Mouse (Mus musculus) erythroblast, adult 5-6 weeks (primary cell): Measurements from ENCODE around the gene Gga2. TPM values are rescaled to one million over a fixed set of nuclear protein-coding genes. Genes with fewer than 3 reads are reported as not detected.

Experiments used
- ATAC-seq: replicated peaks from 2 replicates; pipeline ENCODE4 v1.8.0; 2016; ENCODE audit warnings: moderate number of reproducible peaks, mild to moderate bottlenecking, moderate TSS enrichment, inconsistent platforms; ENCODE audit not compliant: poor library complexity, low FRiP score, severe bottlenecking
- total RNA-seq, 2 experiments: library from RNA; stranded (forward) in 1 of 2; stranded (reverse) in 1 of 2; fragments of 150-400 nt in 1 of 2; fragments of 200-764, 138-1000 nt in 1 of 2; gene quantifications; 2 replicates each; pipeline versions ENCODE4 v1.2.3 to v1.2.4; 2015 to 2017; ENCODE audit warnings: low replicate concordance in 2 of 2

Gene Gga2
- total RNA-seq, 2 experiments from 2014 or later, result 3.2 to 5.4 TPM

GRCm38 (mm10) chr7:121941016-121941415 lies 80.0 kb downstream of the Gga2 start:
- no peak for ATAC-seq

GRCm38 (mm10) chr7:121939729-121940128 lies 81.3 kb downstream of the Gga2 start:
- no peak for ATAC-seq

GRCm38 (mm10) chr7:121939244-121939643 lies 81.8 kb downstream of the Gga2 start:
- ATAC-seq, result no peak

- ATAC-seq, result no peak
Observed at GRCm38 (mm10) chr7:121938124-121938891, 82.7 kb downstream of the Gga2 start.

GRCm38 (mm10) chr7:121936861-121937630 lies 84.0 kb downstream of the Gga2 start:
- ATAC-seq, result no peak

Other genes starting within 250 kb of the Gga2 start
- not detected in 2 replicates for gene Scnn1b, start 156.2 kb downstream of the Gga2 start, total RNA-seq (2015; ENCODE audit: low replicate concordance)
- gene Scnn1b, start 156.2 kb downstream of the Gga2 start, total RNA-seq (2017; ENCODE audit: low replicate concordance), result not detected in 2 replicates
- gene Cog7, start 39.5 kb downstream of the Gga2 start, total RNA-seq (2015; ENCODE audit: low replicate concordance), result 0.19 and 4.4 TPM in 2 replicates
- gene Cog7, start 39.5 kb downstream of the Gga2 start, total RNA-seq (2017; ENCODE audit: low replicate concordance), result 2.5 and 4.2 TPM in 2 replicates
- 6.7 and 9.8 TPM in 2 replicates for gene Ubfd1, start 46.0 kb upstream of the Gga2 start, total RNA-seq (2015; ENCODE audit: low replicate concordance)
- 5.5 and 7.7 TPM in 2 replicates for gene Ubfd1, start 46.0 kb upstream of the Gga2 start, total RNA-seq (2017; ENCODE audit: low replicate concordance)
- 0.42 TPM in 1 of 2 replicates, not detected in the other for gene Ears2, start 46.0 kb upstream of the Gga2 start, total RNA-seq (2015; ENCODE audit: low replicate concordance)
- gene Ears2, start 46.0 kb upstream of the Gga2 start, total RNA-seq (2017; ENCODE audit: low replicate concordance), result 0.43 and 0.56 TPM in 2 replicates
- 69.2 and 72.3 TPM in 2 replicates for gene Ndufab1, start 80.7 kb upstream of the Gga2 start, total RNA-seq (2015; ENCODE audit: low replicate concordance)
- 16.9 and 27.0 TPM in 2 replicates for gene Ndufab1, start 80.7 kb upstream of the Gga2 start, total RNA-seq (2017; ENCODE audit: low replicate concordance)
- gene Palb2, start 111.8 kb upstream of the Gga2 start, total RNA-seq (2015; ENCODE audit: low replicate concordance), result 5.4 and 10.0 TPM in 2 replicates
- gene Palb2, start 111.8 kb upstream of the Gga2 start, total RNA-seq (2017; ENCODE audit: low replicate concordance), result 7.9 and 13.0 TPM in 2 replicates
- 20.3 and 33.0 TPM in 2 replicates for gene Dctn5, start 111.8 kb upstream of the Gga2 start, total RNA-seq (2015; ENCODE audit: low replicate concordance)
- gene Dctn5, start 111.8 kb upstream of the Gga2 start, total RNA-seq (2017; ENCODE audit: low replicate concordance), result 18.3 and 29.3 TPM in 2 replicates
- gene Plk1, start 138.2 kb upstream of the Gga2 start, total RNA-seq (2015; ENCODE audit: low replicate concordance), result 26.5 and 29.5 TPM in 2 replicates
- gene Plk1, start 138.2 kb upstream of the Gga2 start, total RNA-seq (2017; ENCODE audit: low replicate concordance), result 25.2 and 26.3 TPM in 2 replicates
- not detected in 2 replicates for gene Ern2, start 165.0 kb upstream of the Gga2 start, total RNA-seq (2015; ENCODE audit: low replicate concordance)
- not detected in 2 replicates for gene Ern2, start 165.0 kb upstream of the Gga2 start, total RNA-seq (2017; ENCODE audit: low replicate concordance)
- gene Chp2, start 198.3 kb upstream of the Gga2 start, total RNA-seq (2015; ENCODE audit: low replicate concordance), result 1.9 TPM in 1 of 2 replicates, not detected in the other
- gene Chp2, start 198.3 kb upstream of the Gga2 start, total RNA-seq (2017; ENCODE audit: low replicate concordance), result 2.3 and 6.1 TPM in 2 replicates